Mouse (Mus musculus) left cerebral cortex, adult 11 months (tissue): ENCODE measurements around the gene Tusc2.

Source experiments
- DNase-seq: peaks from one replicate; pipeline ENCODE4 v3.0.0; 2022; ENCODE audit warnings: low spot score

Tusc2 gene

GRCm38 (mm10) chr9:107563029-107563581 lies at the start of gene Tusc2:
Tusc2 (plus strand) TSS chr9:107563255.
- DNase-seq = peak; percentile 95

DNA sequence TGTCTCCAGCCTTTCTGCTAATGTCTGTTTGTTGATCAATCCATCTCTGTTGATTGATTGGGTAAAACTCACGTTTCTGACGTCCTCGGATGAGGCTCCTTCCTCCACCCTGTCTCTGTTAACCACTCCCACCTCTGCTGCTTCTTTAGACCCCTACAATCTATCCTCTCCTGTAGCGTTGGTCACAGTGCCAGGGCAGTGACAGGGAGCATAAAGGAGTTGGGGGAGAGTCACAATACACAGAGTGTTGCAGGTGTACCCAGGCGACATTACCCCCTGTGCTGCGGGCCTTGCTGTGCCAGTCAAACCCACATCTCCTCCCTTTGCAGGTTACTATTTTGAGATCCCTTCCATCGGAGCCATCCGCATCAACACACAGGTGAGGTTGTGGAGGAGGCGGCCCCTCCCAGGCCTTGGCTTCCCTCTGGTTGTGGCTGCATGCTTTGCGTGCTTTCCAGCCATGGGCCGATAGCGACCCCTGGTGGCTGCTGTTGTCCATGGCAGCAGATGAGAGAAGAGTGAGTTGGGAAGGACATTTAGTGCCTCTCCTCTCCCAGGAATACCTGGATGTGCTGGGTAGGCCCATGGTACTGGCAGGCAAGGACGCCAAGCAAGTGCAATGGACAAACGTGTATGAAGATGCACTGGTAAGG lies 48.6 kb upstream of the Tusc2 start:
- DNase-seq = peak; percentile 64

DNA sequence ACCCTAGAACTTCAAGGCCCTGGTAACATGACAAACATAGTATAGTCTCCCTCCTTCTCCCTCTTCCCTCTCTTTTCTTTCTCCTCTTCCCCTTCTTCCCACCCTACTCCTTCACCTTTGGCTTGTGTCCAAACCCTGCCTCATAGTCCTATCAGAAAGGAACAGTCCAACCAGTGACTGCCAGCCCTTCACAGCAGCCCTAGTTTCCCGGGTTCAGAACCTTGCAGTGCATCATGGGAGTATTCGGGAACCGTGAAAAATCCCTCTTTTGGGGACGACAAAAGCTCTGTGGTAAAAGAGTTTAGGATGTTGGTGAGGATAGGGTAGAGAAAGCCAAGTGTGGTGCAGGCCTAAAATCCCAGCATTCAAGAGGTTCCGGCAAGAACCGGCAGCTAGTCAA lies 42.7 kb upstream of the Tusc2 start:
- no peak for DNase-seq

DNA sequence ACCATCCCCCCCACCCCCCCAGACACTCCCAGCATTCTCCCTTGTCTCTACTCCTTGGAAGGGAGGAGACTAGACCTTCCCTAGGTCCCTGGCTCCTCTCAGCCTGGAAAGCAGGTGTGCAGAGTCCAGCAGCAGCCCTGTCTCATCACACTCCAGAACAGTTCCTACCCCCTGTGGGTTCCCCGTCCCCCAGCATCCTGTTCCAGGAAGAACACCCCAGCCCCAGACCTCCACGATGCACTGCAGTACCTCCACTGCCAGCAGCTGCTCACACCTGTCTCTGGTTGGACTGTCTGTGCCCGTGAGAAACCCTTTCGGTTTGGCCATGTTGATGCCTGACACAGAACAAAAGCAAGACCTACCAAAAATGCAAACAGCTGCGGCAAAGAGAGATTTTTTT lies 41.9 kb upstream of the Tusc2 start:
- DNase-seq = no peak

- no peak for DNase-seq
These were observed 41.2 kb upstream of the Tusc2 start for GRCm38 (mm10) chr9:107521711-107522399.

DNA sequence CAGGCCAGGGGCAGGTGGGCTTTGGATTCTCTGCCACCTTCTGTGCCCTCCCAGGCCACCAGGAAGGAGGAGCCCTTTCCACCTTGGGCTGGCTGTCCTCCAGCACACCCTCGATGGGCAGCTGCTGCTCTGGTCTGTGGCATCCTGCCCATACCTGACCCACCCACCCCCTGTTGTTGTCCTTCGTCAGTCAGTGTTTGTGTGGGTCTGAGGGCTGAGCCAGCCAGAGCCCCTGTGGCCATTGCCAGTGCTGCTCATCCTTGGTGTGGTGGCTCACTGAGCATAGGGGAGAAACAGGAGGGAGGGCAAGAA lies 40.7 kb upstream of the Tusc2 start:
- DNase-seq = no peak

- DNase-seq = no peak
These were observed 36.6 kb upstream of the Tusc2 start for GRCm38 (mm10) chr9:107526198-107527026.

GRCm38 (mm10) chr9:107533791-107534407 lies 29.2 kb upstream of the Tusc2 start, which contains the start of gene Tmem115:
Tmem115 (plus strand) TSS chr9:107533945.
- DNase-seq = peak; percentile 94

DNA sequence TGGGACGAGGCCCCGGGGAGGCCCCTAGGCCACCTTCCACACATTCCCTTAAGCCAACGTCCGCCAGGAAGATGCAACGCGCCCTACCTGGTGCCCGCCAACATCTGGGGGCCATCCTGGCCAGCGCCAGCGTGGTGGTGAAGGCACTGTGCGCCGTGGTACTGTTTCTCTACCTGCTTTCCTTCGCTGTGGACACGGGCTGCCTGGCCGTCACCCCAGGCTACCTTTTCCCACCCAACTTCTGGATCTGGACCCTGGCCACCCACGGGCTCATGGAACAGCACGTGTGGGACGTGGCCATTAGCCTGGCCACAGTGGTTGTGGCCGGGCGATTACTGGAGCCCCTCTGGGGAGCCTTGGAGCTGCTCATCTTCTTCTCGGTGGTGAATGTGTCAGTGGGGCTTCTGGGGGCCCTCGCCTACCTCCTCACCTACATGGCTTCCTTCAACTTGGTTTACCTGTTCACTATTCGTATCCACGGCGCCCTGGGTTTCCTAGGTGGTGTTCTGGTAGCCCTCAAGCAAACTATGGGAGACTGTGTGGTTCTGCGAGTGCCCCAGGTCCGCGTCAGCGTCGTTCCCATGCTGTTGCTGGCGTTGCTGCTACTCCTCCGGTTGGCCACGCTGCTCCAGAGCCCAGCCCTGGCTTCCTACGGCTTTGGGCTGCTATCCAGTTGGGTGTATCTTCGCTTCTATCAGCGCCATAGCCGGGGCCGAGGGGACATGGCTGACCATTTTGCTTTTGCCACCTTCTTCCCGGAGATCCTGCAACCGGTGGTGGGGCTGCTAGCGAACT lies 28.4 kb upstream of the Tusc2 start:
- DNase-seq = no peak

DNA sequence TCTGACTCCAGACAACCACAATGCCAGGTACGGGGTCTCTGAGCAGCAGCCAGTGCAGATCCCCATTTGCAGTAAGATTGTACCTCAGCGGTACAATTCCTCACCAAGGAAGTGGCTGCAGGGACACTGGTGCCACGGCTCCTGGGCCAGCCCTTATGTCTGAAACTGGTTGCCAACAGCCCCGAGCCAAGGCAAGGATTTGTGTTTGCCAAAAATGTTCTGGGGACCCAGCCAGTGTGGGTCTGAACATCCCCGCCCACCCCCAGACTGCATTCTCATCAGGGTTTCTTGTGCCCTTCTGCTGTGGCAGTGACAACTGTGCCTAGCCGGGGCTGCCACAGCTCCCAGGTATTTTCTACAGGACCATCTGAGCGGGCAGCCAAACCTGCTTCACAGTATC lies 24.8 kb upstream of the Tusc2 start:
- DNase-seq = no peak

GRCm38 (mm10) chr9:107538711-107539110 lies 24.3 kb upstream of the Tusc2 start:
- no peak for DNase-seq

- no peak for DNase-seq
These were observed 23.1 kb upstream of the Tusc2 start for GRCm38 (mm10) chr9:107539940-107540339.

- DNase-seq = no peak
These were observed 22.6 kb upstream of the Tusc2 start for GRCm38 (mm10) chr9:107540420-107540819.

- DNase-seq = no peak
These were observed 22.1 kb upstream of the Tusc2 start for GRCm38 (mm10) chr9:107541005-107541404.

DNA sequence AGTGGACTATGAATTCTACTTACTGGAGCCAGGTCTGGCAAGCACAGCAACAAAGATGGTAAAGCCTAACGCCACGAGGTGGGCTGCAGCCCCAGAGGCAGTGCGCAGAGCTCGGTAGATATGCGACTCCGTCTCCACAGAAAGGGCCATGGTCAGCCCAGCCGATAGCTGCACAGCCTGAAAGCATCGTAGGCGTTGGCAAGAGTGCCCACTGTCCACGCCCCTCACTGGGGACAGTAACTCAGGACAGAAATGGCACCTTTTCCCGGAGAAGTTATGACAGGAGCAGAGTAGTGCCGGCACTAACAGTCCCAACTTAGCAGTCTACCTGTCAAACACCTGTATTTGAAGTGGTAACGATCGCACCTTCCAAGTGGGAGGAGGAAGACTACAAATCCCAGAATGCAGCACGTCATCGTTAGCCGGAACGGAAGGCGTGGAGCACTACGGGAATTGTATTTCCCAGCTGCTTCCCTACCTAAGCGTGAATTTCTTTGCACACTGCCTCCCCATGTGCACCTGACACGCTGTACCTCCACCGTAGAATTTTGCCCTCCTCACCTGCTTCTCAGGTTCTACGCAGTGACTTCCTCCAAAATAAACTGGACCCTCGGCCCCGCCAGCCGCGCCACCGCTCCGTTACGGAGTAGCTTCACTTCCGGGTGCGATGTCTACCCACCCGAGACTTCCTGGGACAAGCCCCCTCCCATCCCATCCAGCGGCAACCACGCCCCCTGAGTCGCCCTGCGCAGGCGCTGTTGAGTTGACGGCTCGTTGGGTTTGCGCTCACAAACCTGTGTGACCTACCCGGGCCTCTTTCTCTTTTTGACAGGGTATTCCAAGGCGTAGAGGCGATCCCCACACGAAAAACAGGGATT lies 21.3 kb upstream of the Tusc2 start, which contains the start of the genes Cyb561d2 and Nprl2:
TSS of gene Cyb561d2 (minus strand) at position 720 of the 878 bp plus-strand sequence.
TSS of gene Nprl2 (plus strand) at position 753 of the 878 bp plus-strand sequence.
- DNase-seq = peak; percentile 86

DNA sequence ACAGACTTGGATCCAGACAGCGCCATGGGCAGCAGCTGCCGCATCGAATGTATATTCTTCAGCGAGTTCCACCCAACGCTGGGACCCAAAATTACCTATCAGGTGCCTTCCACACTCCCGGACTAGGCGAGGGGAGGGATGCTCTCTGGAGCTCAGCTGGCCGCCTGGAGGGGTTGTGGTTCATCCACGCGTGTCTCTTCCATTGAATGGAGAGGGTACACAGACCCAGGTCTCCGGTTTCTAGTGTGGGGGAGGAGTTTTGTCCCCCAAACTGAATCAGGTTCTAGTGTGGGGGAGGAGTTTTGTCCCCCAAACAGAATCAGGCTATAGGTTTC lies 20.7 kb upstream of the Tusc2 start:
- no peak for DNase-seq

- no peak for DNase-seq
These were observed 20.3 kb upstream of the Tusc2 start for GRCm38 (mm10) chr9:107542721-107543120.

GRCm38 (mm10) chr9:107543299-107543698 lies 19.8 kb upstream of the Tusc2 start:
- no peak for DNase-seq

- no peak for DNase-seq
These were observed 18.8 kb upstream of the Tusc2 start for GRCm38 (mm10) chr9:107544196-107544700.

GRCm38 (mm10) chr9:107544729-107545128 lies 18.3 kb upstream of the Tusc2 start:
- no peak for DNase-seq
